Mouse (Mus musculus): ENCODE results near the gene Apoa1.
A peak's percentile ranks its signal among the peaks of the same experiment; 100 is the strongest.

The Apoa1 gene

GRCm38 (mm10) chr9:46257546-46257945 is 29.2 kb downstream of the Apoa1 start:
- no peak for DNase-seq (ENCODE audit: low spot score)

DNA sequence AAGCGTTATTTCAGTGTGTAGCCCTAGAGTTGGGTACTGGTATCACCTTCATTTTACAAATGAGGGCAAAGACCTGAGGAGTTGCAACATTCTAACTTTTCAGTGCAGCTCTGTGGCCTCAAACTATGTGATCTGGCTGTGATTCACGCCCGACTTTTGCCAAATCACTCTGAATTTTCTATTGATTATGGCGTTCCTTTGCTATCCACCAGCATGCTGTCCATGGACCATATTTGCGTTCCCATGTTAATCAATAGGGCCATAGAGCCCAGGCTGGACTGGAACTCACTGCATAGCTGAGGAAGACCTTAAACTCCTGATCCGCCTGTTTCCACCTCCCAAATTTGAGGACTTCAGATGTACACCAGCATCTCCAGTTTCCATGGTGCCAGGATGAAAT is 30.7 kb downstream of the Apoa1 start:
- no peak for DNase-seq (ENCODE audit: low spot score)

DNA sequence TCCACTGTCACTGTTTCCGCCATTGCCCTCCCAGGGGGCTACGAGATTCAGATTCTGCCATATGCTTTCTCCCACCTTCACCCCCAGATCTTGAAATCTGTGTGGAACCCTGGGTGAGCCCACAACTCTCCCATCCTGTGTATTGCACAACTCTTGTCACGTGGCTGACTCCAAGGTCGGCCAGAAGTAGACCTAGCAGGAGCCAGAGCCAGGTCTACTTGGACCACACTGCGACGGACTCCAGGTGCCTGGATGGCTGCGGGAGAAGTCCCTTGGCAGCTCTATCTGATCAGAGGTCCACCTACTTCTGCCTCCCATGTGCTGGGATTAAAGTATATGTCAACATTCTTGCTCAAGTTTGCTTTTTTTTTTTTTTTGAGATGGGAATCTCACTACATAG is 32.8 kb downstream of the Apoa1 start:
- no peak for DNase-seq (ENCODE audit: low spot score)

DNA sequence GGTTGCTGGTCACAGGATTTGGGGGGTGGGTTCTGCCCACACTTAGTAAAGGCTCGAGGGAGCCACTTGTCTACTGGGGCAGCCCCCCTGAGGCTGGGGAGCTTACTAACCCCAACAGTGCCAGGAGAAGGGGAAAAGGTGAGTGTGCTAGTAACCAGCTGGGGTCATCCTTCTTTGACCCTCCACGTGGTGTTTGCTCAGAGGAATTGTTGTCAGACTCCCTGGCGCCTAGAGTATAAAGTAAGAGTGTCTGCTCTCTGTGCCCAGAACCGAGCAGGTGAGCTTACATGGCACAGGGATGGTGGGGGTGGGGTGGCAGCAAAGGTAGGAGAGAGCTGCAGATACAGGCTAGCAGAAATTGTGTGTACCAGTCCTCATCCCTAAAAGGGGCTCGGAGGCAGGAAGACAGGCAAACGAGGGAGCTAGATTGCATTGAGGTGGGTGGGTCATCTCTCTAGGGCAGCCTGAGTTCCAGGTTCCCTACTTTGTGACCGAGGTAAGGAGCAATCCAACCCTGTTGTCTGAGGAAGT is 40.0 kb downstream of the Apoa1 start, which contains the start of gene Apoa5:
Gene Apoa5 (plus strand): TSS at position 291 of the 531 bp plus-strand sequence.
- DNase-seq (ENCODE audit: low spot score): no peak

DNA sequence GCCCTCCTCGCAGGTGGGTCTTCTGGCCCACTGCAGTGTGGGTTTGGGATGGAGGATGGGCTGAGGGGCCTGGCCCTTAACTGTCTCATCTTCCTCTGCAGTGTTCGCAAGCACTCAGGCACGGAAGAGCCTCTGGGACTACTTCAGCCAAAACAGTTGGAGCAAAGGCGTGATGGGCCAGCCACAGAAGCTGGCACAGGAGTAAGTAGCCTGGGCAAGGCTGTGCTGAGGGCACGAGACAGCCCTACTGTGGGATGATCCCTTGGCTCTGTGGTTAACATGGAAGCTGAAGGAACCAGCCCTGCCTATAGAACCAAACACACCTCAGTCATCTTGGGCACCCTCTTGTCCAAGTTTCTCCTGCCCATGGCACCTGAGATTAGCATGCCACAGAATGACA is 40.7 kb downstream of the Apoa1 start:
- DNase-seq (ENCODE audit: low spot score): no peak

DNA sequence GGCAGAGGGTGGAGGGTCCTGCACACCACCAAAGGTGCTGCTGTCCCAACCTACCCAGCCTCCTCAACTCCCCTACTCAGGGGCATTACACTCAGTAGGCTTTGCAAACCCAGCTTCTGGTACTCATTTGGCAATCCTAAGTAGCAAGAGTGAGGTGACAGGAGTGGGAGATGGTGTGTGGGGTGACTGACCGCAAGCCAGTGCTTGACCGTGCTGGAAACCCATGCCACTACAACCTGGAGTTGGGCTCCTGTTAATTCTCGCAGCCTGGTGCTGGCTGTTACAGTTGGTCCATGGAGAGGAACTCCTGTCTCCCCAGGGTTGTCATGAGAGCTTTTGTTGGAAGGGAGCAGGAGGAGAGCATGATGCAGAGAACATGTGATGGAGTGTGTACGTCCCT is 42.4 kb downstream of the Apoa1 start:
- DNase-seq (ENCODE audit: low spot score): no peak

DNA sequence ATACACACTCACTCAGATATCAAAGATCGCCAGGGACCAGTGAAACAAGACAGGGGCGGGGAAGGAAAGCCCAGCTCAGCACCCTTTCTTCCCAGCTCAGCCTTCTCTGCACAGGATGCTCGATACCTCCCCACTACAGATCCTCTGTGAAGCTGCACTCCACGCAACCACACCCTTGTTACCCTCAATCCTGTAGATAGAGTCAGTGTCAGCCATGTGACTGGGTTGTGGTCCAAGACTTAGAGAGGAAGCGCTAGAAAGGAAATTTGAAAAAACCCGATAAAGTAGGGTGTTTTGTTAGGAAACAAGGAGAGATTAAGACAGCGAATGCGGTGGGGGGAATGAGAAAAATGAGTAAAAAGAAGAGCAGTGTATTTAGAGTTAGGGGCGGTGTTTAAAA is 43.7 kb downstream of the Apoa1 start:
- no peak for DNase-seq (ENCODE audit: low spot score)

GRCm38 (mm10) chr9:46272677-46273454 is 44.5 kb downstream of the Apoa1 start, which contains the start of gene Zpr1:
Gene Zpr1 (plus strand): TSS chr9:46273064.
- DNase-seq (ENCODE audit: low spot score): peak; percentile 85

DNA sequence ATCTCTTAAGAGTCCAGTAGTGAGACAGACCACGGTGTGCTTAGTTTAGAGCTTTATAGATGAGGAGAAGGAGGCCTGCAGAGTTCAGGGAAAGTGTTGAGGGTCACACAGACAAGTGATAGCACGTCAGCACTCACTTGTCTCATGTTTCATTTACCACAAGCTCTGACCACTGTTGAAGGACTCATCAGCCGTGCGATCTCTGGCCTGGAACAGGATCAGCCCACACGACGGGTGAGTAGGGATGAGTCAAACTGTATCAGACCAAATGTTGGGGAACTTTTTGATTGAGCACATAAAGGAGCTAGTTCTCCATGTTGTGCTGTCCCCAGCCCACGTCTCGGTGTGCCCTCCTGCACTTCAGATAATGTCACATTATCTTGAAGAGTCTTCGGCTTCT is 46.1 kb downstream of the Apoa1 start:
- DNase-seq (ENCODE audit: low spot score): no peak
